Mouse (Mus musculus) ES-E14 (cell line): ENCODE data around the gene Slc38a4. TPM values are rescaled to one million over a fixed set of nuclear protein-coding genes. Genes with fewer than 3 reads are reported as not detected.

ENCODE experiments used
- DNase-seq: peaks from one replicate; pipeline ENCODE4 v3.0.0-alpha.2; 2013; ENCODE audit warnings: low read depth, low spot score
- H3K27ac ChIP-seq: 2 replicates; pipeline ENCODE4 v1.5.1; 2012; ENCODE audit warnings: low read depth, mild to moderate bottlenecking, low read length, moderate library complexity, mixed read lengths; ENCODE audit not compliant: poor library complexity, insufficient read depth, severe bottlenecking
- H3K36me3 ChIP-seq: 2 replicates; pipeline ENCODE4 v1.6.1; 2012; ENCODE audit warnings: mild to moderate bottlenecking, low read length, moderate library complexity, mixed read lengths; ENCODE audit not compliant: control insufficient read depth, poor library complexity, insufficient read depth, severe bottlenecking
- H3K4me1 ChIP-seq, 2 experiments: fragments of 150-350 bp in 1 of 2; sonication (generic) in 1 of 2; 2 replicates each; pipeline ENCODE4 v1.6.1; 2012; ENCODE audit warnings: low read length in 2 of 2, mild to moderate bottlenecking in 1 of 2, mixed read lengths in 1 of 2; ENCODE audit not compliant: control insufficient read depth in 2 of 2, insufficient read depth in 2 of 2, poor library complexity in 1 of 2
- H3K4me3 ChIP-seq, 2 experiments: fragments of 150-350 bp in 1 of 2; sonication (generic) in 1 of 2; 2 replicates each; pipeline ENCODE4 v1.5.1; 2012; ENCODE audit warnings: low read length in 2 of 2, low read depth in 1 of 2, mild to moderate bottlenecking in 1 of 2, mixed read lengths in 1 of 2; ENCODE audit not compliant: insufficient read depth in 1 of 2, poor library complexity in 1 of 2, severe bottlenecking in 1 of 2
- H3K9ac ChIP-seq: 2 replicates; pipeline ENCODE4 v1.6.1; 2012; ENCODE audit warnings: low read depth, mild to moderate bottlenecking, low read length, mixed read lengths; ENCODE audit not compliant: poor library complexity, insufficient read depth, severe bottlenecking
- H3K9me3 ChIP-seq: fragments of 150-350 bp; sonication (generic); 2 replicates; pipeline ENCODE4 v1.6.1; 2012; ENCODE audit warnings: low read depth, mild to moderate bottlenecking, low read length; ENCODE audit not compliant: control insufficient read depth, insufficient read depth
- CHD2 ChIP-seq: IDR thresholded peaks from 2 replicates; pipeline ENCODE4 v1.6.1; 2014; ENCODE audit warnings: mild to moderate bottlenecking, low read depth, low read length, inconsistent platforms
- HCFC1 ChIP-seq: IDR thresholded peaks from 2 replicates; pipeline ENCODE4 v1.6.1; 2012; ENCODE audit warnings: low read length, inconsistent platforms, borderline replicate concordance; ENCODE audit not compliant: insufficient read depth
- MAFK ChIP-seq: IDR thresholded peaks from 2 replicates; pipeline ENCODE4 v1.6.1; 2014; ENCODE audit warnings: mild to moderate bottlenecking, low read depth, low read length, inconsistent platforms; ENCODE audit not compliant: insufficient read depth
- ZC3H11A ChIP-seq: IDR thresholded peaks from 2 replicates; pipeline ENCODE4 v1.6.1; 2012; ENCODE audit warnings: low read depth, mild to moderate bottlenecking, inconsistent platforms, low read length, borderline replicate concordance
- ZNF384 ChIP-seq: IDR thresholded peaks from 2 replicates; pipeline ENCODE4 v1.6.1; 2012; ENCODE audit warnings: low read depth, low read length, inconsistent platforms
- in situ Hi-C, 2 experiments: fragments of 600-800 bp; cut with MboI; formaldehyde crosslinking; loops; one replicate each; pipeline ENCODE4 v1.15.1; 2025; ENCODE audit warnings: low sequenced_read_pairs in 2 of 2, inconsistent platforms in 1 of 2; ENCODE audit not compliant: unreplicated experiment in 2 of 2
- total RNA-seq: library from RNA; depleted of rRNA; stranded (reverse); fragments of 300-350 nt; gene quantifications from 2 replicates; pipeline ENCODE4 v1.2.3, GENCODE M21; 2012

Slc38a4 gene
- total RNA-seq, 1 experiment = 324 TPM

DNA sequence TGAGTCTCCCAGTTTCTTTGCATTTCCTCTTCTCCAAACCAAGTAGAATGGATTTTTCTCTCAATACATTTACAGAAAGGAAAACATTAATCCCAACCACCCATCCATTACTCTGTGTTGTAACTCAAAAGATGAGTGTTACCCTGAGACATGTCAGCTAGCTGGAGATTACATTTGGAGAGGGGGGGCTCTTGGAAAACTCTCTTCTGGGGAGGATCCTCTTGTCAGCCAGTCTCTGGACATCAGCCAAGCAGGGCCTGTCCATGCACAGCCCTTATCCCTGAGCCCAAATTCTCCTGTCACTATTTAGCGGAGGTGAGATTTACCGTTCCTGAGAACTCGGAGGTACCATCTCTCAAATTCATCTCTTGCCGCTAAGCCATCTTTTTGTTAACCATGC, 82.4 kb downstream of the Slc38a4 start:
- no peak for TF ChIP-seq MAFK
- no peaks in the 10 kb centered on the region for H3K36me3 ChIP-seq
- in situ Hi-C loops = loop anchor here in 1 of 2 experiments (25.0 kb wide), 1 partner anchor 164 kb away; no protein-coding TSS in a partner anchor
- peaks cover 7% of the 10 kb centered on the region; the same call in 1 of the 2 replicates for H3K9me3 ChIP-seq
- H3K9ac ChIP-seq = no peak overlapping the region
- no peaks in the 10 kb centered on the region for H3K4me1 ChIP-seq
- no peak for DNase-seq
- no peak overlapping the region for H3K27ac ChIP-seq
- H3K4me3 ChIP-seq = no peak overlapping the region

DNA sequence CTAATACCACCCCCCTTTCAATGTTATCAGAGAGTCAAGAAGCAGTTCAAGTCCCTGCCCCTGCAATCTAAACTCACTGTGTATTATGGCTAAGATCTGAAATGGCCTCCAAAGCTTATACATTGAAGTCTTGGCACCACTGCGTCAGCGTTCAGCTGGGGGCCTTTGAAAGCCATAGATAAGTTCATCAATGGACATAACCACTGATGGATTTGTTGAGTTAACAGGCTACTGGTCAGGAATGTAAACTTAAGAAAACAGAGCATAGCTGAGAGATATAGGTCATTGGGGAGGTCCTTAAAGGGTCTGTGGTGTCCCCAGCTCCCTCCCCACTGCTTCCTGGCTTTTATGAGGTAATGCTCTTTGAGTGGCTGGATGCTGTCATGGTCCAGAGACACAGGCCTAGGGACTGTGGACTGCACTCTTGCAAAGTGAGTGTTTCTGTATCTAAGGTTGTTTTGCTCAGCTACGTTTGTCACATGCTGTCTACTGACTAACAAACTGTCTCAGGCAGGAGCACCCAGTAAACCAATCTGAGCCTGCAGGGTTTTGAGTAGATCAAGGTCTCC, 83.0 kb downstream of the Slc38a4 start:
- in situ Hi-C loops = loop anchor here in 1 of 2 experiments (25.0 kb wide), 1 partner anchor 165 kb away; no protein-coding TSS in a partner anchor
- H3K4me1 ChIP-seq = no peaks in the 10 kb centered on the region

GRCm38 (mm10) chr15:96971906-96972305, 83.8 kb downstream of the Slc38a4 start:
- Histone ChIP-seq H3K36me3 (no peaks in the 10 kb centered on the region), H3K9me3 (peaks cover 2% of the 10 kb centered on the region; the same call in 1 of the 2 replicates), H3K4me3 (no peak overlapping the region), H3K27ac (no peak overlapping the region), H3K4me1 (no peaks in the 10 kb centered on the region), H3K9ac (no peak overlapping the region)
- TF ChIP-seq CHD2 = no peak
- TF ChIP-seq ZNF384 = no peak
- no peak for DNase-seq
- in situ Hi-C loops = loop anchor here in 1 of 2 experiments (25.0 kb wide), 1 partner anchor 165 kb away; no protein-coding TSS in a partner anchor

More for the DNA sequence above, 83.0 kb downstream of the Slc38a4 start:
- Histone ChIP-seq H3K9me3 (peaks cover 7% of the 10 kb centered on the region; the same call in 1 of the 2 replicates), H3K4me3 (no peak overlapping the region), H3K9ac (no peak overlapping the region), H3K27ac (no peak overlapping the region), H3K36me3 (no peaks in the 10 kb centered on the region)
- no peak for TF ChIP-seq HCFC1
- no peak for TF ChIP-seq ZNF384
- TF ChIP-seq ZC3H11A = no peak
- DNase-seq = no peak

GRCm38 (mm10) chr15:96969792-96970191, 86.0 kb downstream of the Slc38a4 start:
- no peaks in the 10 kb centered on the region for H3K4me1 ChIP-seq
- no peak overlapping the region for H3K27ac ChIP-seq
- no peaks in the 10 kb centered on the region for H3K36me3 ChIP-seq
- in situ Hi-C loops = loop anchor here (10.0 to 25.0 kb wide), 2 partner anchors 165 to 168 kb away; no protein-coding TSS in a partner anchor
- H3K9ac ChIP-seq = no peak overlapping the region
- no peak for DNase-seq
- H3K9me3 ChIP-seq = no peaks in the 10 kb centered on the region
- H3K4me3 ChIP-seq = no peak overlapping the region
- TF ChIP-seq MAFK (no peak), ZNF384 (0 out of 2 replicates have a peak, but pooled peaks have one; percentile 38), CHD2 (no peak), ZC3H11A (peak; percentile 27; the same call in 1 of the 2 replicates)

GRCm38 (mm10) chr15:96968741-96969140, 87.0 kb downstream of the Slc38a4 start:
- in situ Hi-C loops = loop anchor here (10.0 to 25.0 kb wide), 2 partner anchors 166 to 169 kb away; no protein-coding TSS in a partner anchor
- Histone ChIP-seq H3K4me1 (no peaks in the 10 kb centered on the region), H3K9me3 (no peaks in the 10 kb centered on the region), H3K27ac (no peak overlapping the region), H3K9ac (no peak overlapping the region), H3K4me3 (no peak overlapping the region), H3K36me3 (no peaks in the 10 kb centered on the region)
- DNase-seq = no peak
- TF ChIP-seq HCFC1 = no peak
- no peak for TF ChIP-seq ZNF384
- no peak for TF ChIP-seq ZC3H11A
- no peak for TF ChIP-seq CHD2
- TF ChIP-seq MAFK = no peak
